Mouse (Mus musculus): ENCODE data around the gene Rgl1.

Rgl1 gene

DNA sequence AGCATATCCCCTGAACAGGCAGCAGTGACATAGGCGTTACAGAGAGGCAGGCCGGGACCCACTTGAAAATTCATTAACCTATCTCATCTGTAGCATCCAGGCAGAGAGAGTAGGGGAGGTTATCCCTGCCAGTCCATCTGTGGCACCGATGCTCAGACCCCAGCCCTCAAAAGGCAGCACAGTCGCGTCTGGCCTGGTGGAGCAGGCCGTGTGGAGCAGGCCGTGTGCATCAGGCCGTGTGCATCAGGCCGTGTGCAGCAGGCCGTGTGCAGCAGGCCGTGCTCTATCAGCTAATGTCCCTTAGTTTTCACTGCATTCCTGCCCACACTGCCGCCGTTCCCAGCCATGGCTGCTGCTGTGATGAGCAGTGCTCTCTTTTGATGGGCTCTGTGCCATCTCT lies 229.0 kb downstream of the Rgl1 start:
- no peak for DNase-seq

DNA sequence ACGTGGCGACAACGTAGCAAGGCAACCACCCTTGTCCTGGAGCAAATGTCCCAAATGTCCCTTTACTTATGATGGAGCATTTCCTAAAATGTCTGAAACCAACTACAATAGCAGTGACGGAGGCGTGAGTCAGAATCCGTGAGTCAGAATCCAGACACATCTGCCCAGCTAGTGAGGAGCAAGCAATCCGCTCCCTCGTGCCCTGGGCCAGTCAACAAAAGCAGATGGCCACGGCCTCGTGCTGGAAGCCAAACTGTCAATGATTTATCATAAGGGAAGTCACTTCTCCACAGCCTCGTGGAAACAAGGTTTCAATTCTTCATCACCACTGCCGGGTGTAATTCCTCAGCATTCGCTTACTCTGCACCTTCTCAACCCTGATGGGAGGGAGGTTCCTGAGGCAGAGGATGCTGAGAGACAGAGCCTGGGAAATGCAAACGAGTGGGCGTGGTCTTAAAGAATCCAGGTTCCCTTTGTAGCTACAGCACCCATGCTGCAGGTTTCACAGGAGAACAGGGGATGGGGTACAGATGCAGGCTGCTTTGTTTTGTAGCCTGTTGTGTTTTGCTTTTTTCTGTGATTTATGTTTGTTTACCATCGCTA lies 229.6 kb downstream of the Rgl1 start:
- DNase-seq = no peak

GRCm38 (mm10) chr1:152534531-152534930 lies 231.6 kb downstream of the Rgl1 start:
- DNase-seq = no peak

GRCm38 (mm10) chr1:152531498-152531897 lies 234.7 kb downstream of the Rgl1 start:
- no peak for DNase-seq

DNA sequence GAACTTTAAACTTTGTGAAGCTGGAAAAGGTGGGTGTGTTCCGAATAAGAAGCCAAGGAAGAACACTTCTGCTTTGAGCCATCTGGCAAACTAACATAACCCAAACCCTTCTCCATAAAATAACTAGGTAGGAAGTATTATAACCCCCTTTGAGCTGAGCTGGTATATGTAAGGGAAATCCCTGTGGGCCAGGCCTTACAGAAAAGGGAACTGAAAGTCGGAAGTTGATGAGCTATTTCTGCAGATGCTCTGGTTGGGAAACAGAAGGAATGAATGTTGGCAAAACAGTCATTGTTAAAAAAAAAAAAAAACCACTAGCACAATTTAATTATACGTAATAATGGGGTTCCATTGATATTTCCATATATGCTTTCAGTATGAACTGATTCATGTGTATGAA lies 237.4 kb downstream of the Rgl1 start:
- DNase-seq = no peak

- no peak for DNase-seq
These were observed 237.9 kb downstream of the Rgl1 start for GRCm38 (mm10) chr1:152528214-152528613.

DNA sequence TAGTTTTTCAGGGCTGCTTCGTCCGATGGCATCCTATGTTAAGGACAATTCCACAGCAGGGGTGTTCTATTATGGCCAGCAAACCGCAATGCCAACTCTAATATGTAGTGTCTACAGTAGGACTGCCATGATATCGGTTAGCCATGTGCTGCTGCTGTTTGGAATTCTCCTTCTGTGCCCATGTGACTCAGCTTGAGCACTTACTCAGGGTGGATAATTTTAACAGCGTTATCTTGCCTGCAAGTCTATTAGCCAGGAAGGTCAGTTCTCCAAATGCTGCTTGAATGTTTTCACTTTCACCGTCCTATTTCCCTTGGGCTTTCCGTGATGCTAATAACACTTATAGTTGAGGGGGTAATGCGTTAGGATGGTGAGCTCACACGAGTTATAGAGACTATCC lies 240.0 kb downstream of the Rgl1 start:
- DNase-seq = no peak

- DNase-seq = peak; percentile 66
These were observed 241.0 kb downstream of the Rgl1 start for GRCm38 (mm10) chr1:152524987-152525648.

GRCm38 (mm10) chr1:152524098-152524892 lies 241.9 kb downstream of the Rgl1 start:
- DNase-seq = no peak

DNA sequence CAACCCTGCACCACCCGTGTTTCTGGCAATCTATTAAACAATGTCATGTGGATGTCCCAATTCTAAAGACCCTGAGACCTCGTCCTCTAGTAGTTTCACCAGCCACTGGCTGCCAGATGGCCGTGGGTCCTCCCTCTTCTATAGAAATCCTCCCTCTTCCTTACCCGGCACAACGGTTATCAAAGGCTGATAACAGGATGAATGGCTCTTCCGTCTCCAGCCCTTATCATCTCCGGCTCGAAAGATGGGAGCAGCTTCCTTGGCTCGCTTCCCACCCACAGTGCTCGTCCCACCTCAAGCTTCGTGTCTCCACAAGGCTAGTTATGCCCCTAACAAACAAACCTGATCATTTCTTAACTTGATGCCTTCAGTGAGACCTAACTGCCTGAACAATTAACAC lies 242.9 kb downstream of the Rgl1 start:
- no peak for DNase-seq

- no peak for DNase-seq
These were observed 243.9 kb downstream of the Rgl1 start for GRCm38 (mm10) chr1:152522226-152522625.

- DNase-seq = peak; percentile 24
These were observed 245.2 kb downstream of the Rgl1 start for GRCm38 (mm10) chr1:152520798-152521575.

DNA sequence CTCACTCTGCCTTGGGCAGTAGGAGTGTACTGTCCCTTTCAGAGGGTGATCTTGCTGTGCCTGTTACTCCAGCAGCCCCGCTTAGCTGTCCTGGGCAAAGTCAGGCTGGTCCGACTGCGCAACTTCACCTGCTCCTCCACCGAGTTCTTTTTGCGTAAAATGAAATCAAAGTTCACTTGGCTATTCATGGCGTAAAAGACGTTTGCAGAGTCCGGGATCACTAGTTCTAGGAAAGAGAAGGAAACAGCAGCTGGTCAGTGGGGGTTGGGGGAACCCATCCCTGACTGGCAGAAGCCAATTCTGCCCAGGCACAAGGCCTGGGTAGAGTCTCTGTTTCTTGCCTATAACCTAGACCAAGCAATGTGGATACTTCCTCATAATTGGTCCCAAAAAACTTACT lies 247.2 kb downstream of the Rgl1 start:
- DNase-seq = no peak

- DNase-seq = no peak
These were observed 249.0 kb downstream of the Rgl1 start for GRCm38 (mm10) chr1:152517057-152517570.

DNA sequence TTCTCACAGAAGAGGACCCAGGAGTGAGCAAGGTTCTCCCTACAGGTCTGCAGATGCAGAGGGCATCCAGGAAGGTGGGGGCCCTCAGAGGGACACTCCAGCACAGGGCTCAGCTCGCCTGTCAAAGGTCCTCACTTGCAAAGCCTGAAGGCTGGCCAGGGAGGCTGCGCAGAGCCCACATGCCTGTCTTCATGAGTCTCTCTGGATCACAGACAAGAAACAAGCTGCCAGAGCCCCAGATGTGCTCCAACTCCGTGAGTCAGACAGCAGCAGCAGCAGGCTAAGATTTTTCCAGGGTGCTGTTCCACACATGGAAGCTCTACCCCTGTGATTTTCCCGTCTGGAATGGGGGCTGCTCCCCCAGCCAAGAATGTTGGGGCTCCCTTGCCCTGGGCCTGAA lies 251.9 kb downstream of the Rgl1 start:
- no peak for DNase-seq

- DNase-seq = no peak
These were observed 254.9 kb downstream of the Rgl1 start for GRCm38 (mm10) chr1:152511237-152511636.

DNA sequence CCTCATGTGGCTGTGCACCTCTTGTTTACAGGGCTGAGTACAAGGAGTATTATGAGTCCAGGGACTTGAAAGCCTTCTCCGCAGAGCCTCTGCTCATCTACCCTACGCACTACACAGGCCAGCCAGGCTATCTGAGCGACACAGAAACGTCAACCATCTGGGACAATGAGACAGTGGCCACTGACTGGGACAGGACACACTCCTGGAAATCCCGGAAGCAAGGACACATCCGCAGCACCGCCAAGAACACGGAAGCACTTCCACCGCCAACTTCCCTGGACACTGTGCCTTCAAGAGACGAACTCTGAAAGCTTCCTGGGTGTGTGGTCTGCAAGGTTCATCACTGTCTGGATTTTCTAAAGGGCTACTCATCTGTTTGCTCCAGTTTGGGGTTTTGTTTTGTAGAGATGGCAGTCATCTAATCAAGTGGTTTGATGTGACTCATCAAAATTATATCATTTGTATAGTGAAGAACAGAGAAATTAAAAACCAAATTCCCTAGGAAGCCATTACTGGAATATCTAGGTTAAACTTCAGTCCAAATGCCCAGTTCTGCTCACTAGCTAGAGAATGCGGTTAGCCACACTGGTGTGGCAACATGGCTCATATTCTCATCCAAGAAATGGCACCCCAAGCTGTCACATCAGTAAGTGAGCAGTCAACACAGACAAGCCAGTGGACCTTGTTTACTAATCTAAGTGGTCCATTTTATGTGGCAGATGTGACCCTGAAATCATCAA lies 257.5 kb downstream of the Rgl1 start:
- no peak for DNase-seq

DNA sequence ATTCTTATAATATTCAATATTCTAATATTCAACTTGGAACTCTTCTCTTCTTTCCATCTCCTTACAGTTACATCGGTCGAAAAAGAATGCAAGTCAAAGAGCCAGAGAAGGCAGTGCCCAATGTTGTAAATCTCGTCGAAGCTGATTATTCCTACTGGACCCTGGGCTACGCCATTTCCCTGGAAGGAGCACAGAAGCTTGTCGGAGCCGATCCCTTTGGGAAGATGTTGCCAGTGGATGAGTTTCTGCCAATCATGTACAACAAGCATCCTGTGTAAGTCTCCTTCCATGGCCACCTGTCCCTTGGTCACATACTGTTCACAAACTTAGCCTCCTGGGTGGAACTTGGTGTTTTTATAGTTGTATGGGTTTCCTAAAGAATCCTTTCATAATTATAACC lies 259.4 kb downstream of the Rgl1 start:
- DNase-seq = no peak

DNA sequence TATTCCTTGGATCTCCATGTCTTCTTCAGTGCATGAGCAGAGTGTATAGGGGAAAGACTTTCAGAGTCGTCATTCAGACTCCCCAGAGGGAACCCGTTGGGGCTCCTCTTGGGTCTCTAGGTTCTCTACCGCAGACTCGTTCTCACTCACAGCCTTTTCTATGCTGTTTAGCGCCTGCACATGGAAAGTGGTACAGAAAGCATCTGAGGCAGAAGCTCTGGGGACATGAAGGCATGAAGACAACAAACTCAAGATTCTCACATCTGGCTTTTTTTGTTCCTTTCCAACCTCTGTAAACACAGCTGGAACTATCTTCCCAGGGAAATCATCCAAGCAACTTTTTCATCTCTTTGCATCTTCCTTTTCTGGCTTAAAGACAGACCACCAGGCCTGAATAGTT lies 260.0 kb downstream of the Rgl1 start:
- DNase-seq = no peak

DNA sequence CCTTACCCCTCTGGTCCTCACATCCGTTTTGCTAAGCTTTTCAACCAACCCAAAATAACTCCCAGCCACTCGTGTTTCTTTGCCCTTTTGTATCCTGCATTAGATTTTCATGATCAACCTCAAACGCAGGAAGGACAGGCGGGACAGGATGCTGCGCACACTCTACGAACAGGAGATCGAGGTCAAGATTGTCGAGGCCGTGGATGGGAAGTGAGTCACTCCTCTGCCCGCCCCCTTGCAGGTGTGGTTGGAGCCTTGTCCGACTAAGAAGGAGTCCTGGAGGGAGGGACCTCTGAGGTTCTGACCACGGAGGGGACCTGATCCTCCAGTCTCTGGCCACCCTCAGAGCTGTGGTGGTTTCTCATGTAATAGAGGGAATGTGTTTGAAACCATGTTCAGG lies 266.3 kb downstream of the Rgl1 start:
- no peak for DNase-seq

DNA sequence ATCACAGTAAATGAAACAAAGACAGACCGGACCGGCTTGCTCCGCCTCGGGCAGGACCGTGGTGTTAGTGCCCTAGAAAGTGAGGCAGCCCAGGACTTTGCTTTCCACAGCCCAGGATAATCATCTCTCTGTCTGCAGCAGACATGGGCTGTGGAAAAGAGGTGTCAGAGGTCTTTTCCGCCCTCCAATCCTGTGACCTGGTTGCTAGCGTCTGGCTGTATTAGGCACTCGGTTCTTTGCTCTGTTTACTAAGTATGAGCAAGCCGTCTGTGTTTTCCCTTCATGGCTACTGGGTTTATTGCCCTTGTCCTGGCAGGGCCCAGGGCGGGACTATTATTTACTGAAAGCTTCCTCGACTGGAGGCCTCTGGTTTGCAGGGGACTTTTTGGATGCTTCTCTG lies 268.6 kb downstream of the Rgl1 start:
- DNase-seq = no peak

GRCm38 (mm10) chr1:152496831-152497230 lies 269.3 kb downstream of the Rgl1 start:
- DNase-seq = no peak

All from cerebellum, adult 8-10 months (tissue).